ENCODE assay signal across 9 mouse cellular contexts in the genomic region with DNA sequence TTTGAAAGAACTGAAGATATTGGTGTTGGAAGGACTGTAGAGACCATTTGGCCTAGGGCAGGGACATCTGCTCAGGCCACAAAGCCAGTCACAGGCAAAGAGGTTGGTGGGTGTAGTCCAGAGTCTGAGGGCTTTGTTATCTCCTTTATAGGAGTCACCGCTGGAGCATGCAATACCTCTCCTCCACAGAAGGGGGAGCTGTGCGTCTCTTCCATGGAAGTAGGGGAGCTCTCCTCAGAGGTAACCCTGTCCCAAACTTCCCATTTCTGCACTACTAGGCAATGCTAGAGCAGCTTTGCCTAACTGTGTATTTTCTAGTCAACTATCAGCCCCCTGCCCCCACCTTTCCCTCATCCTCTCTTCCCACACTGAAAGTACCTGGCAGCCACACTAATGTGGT.
DNase-seq lines count a peak whose midpoint lies in the region; ATAC-seq and TF ChIP-seq lines count a peak whose summit lies in the region.
"Had no signal": no experiment of that assay in that cellular context is flagged by ENCODE, and none has a peak within 500 bp of the region (broad histone marks: within the 10 kb centered on the region; RNA-seq: fewer than 3 reads in every experiment).

No protein-coding gene starts in this region.

- TF ChIP-seq POLR2A in brain, embryonic 14.5 days (IDR thresholded peaks at IDR 0.05; ENCODE audit: borderline replicate concordance, extremely low read depth, insufficient read depth, insufficient read length, poor library complexity, severe bottlenecking) = no peak

- in situ Hi-C loops in ES-E14 (cut with MboI; ENCODE audit: low sequenced_read_pairs in 2 of 2, unreplicated experiment in 2 of 2) = no loop called here

- DNase-seq in kidney, postnatal 4 days = peak; percentile 47 to 49
- DNase-seq in kidney, adult 18-20 months = no peak
- peak; percentile 45 for DNase-seq in ES-E14 (ENCODE audit: low read depth, low spot score)
- no peak for DNase-seq in brain, embryonic 14.5 days (ENCODE audit: low read depth)
- DNase-seq in gastrocnemius, adult 8-10 months (ENCODE audit: low spot score in 2 of 2) = no peak
- no peak for DNase-seq in urinary bladder, postnatal 10 days (ENCODE audit: low spot score)

- peak; percentile 82 for ATAC-seq in megakaryocyte progenitor cell, adult 5-6 weeks (replicated peaks; ENCODE audit: poor library complexity)
- no peak for ATAC-seq in heart, embryonic 12.5 days (ENCODE audit: insufficient number of reproducible peaks, low FRiP score)

- no peaks in the 10 kb centered on the region for H3K27me3 ChIP-seq in heart, embryonic 12.5 days (replicated peaks)
- H3K27me3 ChIP-seq: embryonic facial prominence, embryonic 13.5 days had no signal

- no peak overlapping the region for H3K4me3 ChIP-seq in ES-E14 (ENCODE audit: insufficient read depth in 1 of 2, low read depth in 1 of 2, low read length in 2 of 2, poor library complexity in 1 of 2, severe bottlenecking in 1 of 2)
- H3K4me3 ChIP-seq in heart, embryonic 12.5 days = no peak overlapping the region
- H3K4me3 ChIP-seq: embryonic facial prominence, embryonic 13.5 days had no signal

- H3K9me3 ChIP-seq in ES-E14 (ENCODE audit: control insufficient read depth, insufficient read depth, low read depth, low read length) = no peaks in the 10 kb centered on the region
- 0 out of 2 replicates have a peak, but pooled peaks cover 3% of the 10 kb centered on the region for H3K9me3 ChIP-seq in heart, embryonic 12.5 days (replicated peaks)
- H3K9me3 ChIP-seq: embryonic facial prominence, embryonic 13.5 days had no signal

- 50% methylated on average over 2 of the region's 2 CpGs for WGBS in heart, embryonic 12.5 days

- no peak overlapping the region for H3K4me2 ChIP-seq in heart, embryonic 12.5 days
- H3K4me2 ChIP-seq: embryonic facial prominence, embryonic 13.5 days had no signal

- no peak overlapping the region for H3K27ac ChIP-seq in ES-E14 (ENCODE audit: insufficient read depth, low read depth, low read length, poor library complexity, severe bottlenecking)
- no peak overlapping the region for H3K27ac ChIP-seq in heart, embryonic 12.5 days (ENCODE audit: poor library complexity, severe bottlenecking)
- H3K27ac ChIP-seq: embryonic facial prominence, embryonic 13.5 days had no signal

- H3K9ac ChIP-seq in ES-E14 (ENCODE audit: insufficient read depth, low read depth, low read length, poor library complexity, severe bottlenecking) = no peak overlapping the region
- H3K9ac ChIP-seq in heart, embryonic 12.5 days = no peak overlapping the region
- H3K9ac ChIP-seq: embryonic facial prominence, embryonic 13.5 days had no signal

- H3K36me3 ChIP-seq in ES-E14 (ENCODE audit: control insufficient read depth, insufficient read depth, low read length, poor library complexity, severe bottlenecking) = no peaks in the 10 kb centered on the region
- H3K36me3 ChIP-seq in heart, embryonic 12.5 days = 0 out of 2 replicates have a peak, but pooled peaks cover 3% of the 10 kb centered on the region

- H3K4me1 ChIP-seq in ES-E14 (ENCODE audit: control insufficient read depth in 2 of 2, insufficient read depth in 2 of 2, low read length in 2 of 2, poor library complexity in 1 of 2) = no peaks in the 10 kb centered on the region
- peaks cover 24% of the 10 kb centered on the region for H3K4me1 ChIP-seq in heart, embryonic 12.5 days (replicated peaks)
- H3K4me1 ChIP-seq: embryonic facial prominence, embryonic 13.5 days had no signal

- peak; percentile 57; the same call in 1 of the 2 replicates for TF ChIP-seq CTCF in brain, embryonic 14.5 days (IDR thresholded peaks at IDR 0.05; ENCODE audit: borderline replicate concordance, extremely low read depth, insufficient read depth, insufficient read length)

TF ChIP-seq in ES-E14, 5 proteins besides CTCF, POLR2A, EP300 and RAD21:
- TF ChIP-seq CHD2 (IDR thresholded peaks at IDR 0.05; ENCODE audit: low read depth, low read length) (no peak), ZC3H11A (IDR thresholded peaks at IDR 0.05; ENCODE audit: borderline replicate concordance, low read depth, low read length) (peak; percentile 48; the same call in 1 of the 2 replicates), MAFK (IDR thresholded peaks at IDR 0.05; ENCODE audit: insufficient read depth, low read depth, low read length) (no peak), ZNF384 (IDR thresholded peaks at IDR 0.05; ENCODE audit: low read depth, low read length) (no peak), HCFC1 (IDR thresholded peaks at IDR 0.05; ENCODE audit: borderline replicate concordance, insufficient read depth, low read length) (no peak)

Comparison
In these comparisons a context has a peak if more than half of its experiments do, and no peak if none do; other contexts are left out.
1. DNase-seq: peak in kidney, postnatal 4 days (2 of 2) and ES-E14 (single experiment); none in kidney, adult 18-20 months (single experiment), brain, embryonic 14.5 days (single experiment), gastrocnemius, adult 8-10 months (0 of 2) and urinary bladder, postnatal 10 days (single experiment).